Mouse (Mus musculus) embryo, embryonic 11 days (tissue): ENCODE data around the gene Lrrc4.

Experiments
- DNase-seq: peaks from one replicate; pipeline ENCODE4 v3.0.0-alpha.2; 2015

The Lrrc4 gene

DNA sequence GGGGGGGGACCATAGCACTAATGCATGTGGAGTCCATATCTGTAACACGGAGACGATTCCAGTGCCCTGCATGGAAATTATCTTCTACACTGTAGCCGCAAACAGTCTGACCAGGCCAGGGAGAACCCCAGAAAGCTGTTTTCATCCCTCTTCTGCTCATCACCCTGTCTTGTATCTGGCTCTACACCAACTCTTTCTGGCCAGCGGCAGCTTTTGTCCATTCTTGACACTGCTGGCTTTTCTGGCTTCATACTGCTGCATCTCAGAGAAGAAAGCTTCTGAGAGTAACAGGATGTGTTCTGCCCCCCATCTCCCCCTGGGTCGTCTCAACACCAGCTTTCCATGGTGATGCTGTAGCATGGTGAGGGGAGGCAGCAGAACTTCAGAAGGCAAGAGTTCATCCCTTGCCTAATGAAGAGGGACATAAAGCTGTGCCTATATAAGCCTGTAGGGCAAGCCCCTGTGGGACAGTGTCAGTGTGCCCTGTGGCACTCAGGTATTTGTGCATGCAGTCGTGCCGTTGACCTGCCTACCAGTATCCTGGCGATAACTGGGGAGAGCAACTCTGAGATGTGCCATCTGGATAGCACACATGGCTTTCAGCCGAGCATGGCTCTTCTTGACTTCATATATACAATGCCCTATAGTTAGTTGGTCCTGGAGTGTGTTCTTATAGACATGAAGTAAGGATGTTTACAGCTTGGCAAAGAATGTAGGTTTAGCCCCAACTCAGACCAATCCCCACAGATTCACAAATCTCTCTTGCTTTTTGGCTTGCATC lies 111.0 kb downstream of the Lrrc4 start:
- no peak for DNase-seq

DNA sequence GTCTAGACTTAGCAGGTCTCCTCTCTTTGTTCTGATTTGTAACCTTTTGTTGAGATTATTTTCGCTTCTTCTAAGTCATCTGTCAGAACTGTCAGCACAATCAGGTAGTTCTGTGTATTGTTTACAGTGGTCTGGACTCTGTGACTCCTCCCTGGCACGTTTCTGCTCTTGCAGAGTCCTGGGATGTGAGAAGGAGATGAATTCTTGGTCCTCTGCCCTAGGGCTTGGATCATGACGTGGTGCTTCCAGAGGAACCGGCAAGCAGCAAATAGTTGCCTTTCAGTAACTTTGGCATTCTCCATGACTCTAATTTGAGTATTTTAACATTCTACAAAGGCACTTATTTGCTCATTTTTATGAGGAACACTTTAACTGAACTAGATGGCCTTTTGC lies 113.7 kb downstream of the Lrrc4 start:
- DNase-seq = no peak

DNA sequence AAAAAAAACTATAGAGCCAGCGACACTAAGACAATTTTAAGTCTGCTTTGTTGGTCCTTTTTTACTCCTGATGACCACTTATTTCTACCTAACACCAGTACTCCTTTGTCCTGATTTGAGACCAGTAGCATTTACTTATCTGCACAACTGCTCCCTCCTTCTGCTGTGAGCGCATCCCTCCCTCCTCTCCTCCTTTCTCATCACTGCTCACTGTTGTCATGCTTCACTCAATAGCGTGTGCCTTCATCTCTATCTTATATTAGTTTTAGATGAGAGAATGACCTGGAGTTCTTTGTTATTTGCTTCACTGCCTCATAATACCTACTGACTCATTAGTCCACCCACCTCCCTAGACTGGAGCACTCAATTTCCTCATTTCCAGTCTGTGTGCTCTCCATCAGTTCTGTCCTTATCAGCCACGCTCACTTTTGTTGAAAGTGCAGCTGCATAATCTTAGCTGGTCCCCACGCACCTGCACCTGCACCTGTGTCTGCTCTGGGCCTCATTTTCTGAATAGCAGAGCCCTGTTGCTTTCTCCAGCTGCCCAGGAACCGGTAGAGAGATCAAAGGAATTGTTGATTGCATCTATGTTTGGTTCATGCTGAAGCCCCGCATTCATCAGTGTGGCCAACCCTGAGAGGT lies 114.2 kb downstream of the Lrrc4 start:
- DNase-seq = no peak

DNA sequence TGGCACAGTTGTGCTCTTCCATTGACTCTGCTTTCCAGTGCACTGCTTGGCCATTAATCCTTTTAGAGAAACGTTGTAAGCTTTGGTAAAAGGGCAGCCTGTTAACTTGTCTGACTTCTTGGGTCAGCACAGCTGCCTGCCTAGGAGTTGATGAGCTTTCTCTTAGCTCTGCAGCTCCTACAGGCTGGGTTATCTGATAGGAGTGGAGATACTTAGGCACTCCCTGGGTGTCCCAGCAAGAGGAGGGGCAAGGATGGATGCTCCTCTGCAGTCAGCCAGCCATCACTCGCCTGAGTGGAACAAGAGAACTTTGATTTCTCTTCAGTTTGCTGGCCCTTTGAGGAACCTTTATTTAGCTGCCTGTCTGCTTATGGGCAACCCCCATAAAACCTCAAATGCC lies 121.5 kb downstream of the Lrrc4 start:
- no peak for DNase-seq

DNA sequence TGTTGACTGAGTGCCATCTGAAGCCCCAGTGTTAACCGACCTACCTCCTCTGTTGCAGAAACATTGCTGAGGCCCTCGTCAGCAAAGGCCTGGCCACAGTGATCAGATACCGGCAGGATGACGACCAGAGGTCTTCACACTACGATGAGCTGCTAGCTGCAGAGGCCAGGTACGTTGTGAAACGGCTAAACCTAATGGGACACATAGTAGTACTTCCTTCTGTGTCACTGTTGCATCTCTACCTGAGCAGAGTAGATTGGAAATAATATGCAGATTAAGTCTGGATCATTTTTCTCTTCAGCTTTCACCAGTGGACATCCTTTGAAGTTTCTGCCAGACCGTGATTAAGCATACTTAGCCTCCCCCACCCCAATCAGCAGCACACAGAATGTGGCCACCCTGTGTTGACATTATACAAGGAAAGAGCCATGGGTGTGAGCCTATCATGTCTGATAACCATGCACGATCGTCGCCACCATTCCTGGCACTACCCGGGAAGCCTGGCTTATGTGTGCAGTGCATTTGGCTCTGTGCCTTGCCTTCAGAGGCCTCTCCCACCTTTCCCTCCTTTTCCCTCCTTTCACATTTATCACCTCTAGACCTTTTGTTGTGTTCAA lies 124.5 kb downstream of the Lrrc4 start:
- DNase-seq = no peak

DNA sequence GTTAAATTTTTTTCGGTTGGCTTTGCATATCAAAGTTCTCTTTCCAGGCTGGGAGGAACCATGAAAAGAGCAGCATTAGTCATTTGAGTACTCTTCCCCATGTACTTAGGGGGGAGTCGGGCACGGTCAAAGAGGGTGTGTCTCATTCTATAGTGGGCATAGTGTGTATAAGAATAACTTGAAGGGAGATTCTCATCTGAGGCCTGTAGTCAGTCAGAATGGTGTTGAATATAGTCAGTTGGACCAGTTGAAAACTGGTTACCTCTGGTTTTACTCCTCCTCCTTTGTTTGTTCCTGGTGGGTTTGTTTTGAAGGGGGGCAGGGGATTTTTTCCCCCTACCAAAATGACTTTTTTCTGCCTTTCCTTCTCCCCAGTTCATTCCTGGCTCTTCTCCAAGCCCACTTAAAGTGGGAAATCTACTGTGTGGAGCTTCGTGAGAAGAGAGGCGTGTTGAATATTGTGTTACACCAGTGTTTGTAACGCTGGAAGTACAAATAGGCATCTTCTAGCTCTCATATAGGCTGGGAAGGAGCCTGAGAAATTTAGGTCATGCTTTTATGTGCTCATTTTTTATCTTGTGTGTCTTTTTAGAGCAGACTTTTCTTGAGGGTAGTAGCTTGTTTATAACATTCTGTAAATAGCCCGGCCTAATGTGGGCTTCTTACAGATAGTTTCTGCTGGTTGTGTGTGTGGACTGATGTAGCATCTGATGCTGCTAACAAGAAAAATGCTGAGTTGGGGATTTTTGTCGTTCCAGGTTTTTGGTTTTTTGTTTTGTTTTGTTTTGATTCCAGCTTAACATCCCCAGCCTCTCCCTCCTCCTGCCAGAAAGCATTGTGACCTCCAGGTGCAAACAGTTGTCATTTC lies 125.2 kb downstream of the Lrrc4 start:
- no peak for DNase-seq

DNA sequence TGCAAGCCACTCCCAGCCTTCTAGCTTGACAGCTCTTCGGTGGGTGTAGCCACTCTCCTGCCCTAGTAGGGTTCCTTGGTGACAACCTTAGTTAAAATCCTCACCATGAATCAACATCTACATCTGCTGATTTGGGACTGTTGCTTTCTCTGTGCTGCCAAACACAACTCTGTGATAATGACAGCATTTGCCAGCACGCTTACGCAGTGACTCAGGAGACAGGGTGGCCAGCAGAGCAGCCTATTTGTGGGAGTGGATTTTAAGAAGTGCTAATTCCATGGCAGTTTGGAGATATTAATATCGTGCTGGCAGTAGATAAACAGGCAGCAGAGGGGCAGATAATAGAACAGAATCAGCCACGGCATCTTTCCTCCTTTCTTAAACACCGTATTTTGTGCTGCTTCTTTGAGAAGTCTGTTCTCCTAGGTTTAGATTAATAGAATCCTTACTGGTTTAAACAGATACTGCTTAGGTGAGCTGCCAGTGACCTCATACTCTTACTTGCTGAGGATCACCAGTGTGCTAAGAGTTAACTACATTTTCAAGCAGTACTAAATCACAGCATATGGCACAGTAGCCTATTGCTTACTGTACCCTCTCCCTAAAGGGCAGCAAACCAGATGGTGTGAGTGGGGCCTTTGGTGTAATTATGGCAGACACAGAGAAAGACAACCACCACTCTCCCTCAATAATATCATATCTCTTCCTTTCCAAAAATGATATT lies 126.0 kb downstream of the Lrrc4 start:
- no peak for DNase-seq

DNA sequence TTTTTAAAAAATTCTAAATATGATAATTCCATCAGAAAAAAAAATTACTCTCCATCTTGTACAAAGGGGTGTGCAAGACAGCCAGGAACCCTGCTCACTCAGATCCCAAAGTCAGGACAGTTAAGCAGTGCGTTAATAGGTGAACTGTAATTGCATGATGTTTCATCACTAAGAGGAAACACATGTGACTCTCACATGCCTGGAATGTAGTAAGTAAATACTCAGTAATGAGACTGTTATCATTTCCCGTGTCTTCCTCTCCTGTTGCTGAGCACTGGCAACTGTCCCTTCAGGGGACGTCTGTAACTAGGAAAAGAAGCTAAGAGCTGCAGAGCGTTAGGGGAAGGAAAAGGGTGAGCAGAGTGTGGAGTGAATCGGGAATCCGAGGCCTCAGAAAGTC lies 126.9 kb downstream of the Lrrc4 start:
- DNase-seq = no peak

DNA sequence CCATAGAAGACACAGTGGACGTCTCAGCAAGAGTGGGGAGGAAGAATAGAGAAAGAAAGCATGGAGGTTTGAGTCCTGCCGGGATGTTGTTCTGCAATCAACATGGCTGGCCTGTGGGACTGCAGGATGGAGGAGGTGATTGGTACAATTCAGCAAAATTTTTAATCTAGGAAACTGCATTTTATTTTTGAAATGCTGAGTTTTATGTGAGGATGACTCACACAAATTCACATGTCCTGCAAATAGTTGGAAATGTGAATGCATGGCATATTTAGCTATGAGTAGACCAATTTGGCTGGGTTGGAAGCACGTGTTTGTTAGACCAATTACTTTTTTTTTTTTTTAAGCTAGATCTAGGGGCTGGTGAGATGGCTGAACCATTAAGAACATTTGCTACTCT lies 134.3 kb downstream of the Lrrc4 start:
- DNase-seq = no peak

DNA sequence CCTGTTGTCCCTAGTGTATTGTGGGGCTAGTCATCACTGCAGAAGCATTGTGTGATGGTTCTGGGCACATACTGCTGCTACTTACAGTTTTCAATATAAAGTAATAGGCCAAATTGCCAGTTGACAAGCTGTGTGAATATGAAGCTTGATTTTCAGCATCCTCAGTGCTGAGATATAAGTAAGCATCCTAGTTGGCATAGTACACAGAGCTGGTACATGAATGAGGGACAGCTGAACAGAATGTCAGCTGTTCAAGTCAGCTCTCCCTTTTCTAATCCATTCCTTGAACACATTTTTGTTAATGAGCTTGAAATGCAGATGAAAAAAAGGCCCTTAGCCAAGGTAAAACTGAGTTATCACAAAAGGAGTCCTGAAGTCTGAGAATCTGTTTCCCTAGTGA lies 138.9 kb downstream of the Lrrc4 start:
- no peak for DNase-seq

DNA sequence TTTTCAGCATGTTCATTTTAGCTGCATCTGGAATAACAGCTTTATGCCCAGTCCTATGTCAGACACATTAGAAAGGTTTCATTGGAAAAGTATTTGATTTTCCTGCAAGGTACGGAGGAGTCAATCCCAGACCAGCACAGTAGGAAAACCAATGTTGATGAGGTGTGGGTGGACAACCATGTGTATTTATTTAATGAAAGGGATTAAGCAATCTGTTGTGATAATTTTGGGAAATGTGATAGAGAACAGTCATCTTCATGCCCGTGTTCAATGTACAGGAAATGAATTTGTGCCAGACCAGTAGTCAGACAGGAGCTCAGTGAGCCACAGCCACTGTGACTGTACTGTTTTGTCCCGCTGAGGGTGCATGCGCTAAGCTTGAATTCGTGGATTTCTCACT lies 143.8 kb downstream of the Lrrc4 start:
- no peak for DNase-seq

DNA sequence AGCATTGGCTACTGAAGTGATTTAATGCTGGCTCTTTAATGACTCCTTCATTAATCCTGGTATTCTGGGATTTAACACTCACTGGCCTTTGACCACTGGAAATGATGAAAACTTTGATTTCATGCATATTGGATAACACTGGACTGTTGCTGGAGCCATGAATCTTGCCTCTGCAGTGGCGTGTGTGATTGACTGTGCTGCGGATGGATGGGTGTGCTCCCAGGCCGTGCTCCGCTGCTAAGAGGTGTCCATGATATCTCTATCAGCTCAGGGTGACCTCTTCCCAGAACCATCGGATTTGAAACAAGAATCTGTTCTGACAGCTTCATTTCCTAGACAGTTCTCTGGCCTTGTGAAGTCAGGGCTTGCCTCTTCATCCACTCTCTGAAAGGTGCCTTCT lies 145.8 kb downstream of the Lrrc4 start:
- DNase-seq = no peak

DNA sequence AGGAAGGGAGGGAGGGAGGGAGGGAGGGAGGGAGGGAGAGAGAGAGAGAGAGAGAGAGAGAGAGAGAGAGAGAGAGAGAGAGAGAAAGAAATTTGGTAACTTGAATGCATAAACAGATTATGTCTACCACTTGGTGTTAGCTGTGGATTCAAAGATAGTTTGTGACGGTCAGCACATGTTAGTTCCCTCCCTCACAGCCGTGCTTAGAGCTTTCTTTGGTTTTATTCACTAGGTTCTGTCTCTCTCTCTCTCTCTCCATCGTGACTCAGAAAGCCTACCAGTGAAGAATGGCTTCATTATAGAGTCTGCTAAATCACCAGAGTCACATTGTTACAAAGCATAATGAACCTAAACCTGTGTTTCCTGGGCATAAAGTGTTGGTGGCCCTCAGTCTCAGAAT lies 146.5 kb downstream of the Lrrc4 start:
- no peak for DNase-seq

DNA sequence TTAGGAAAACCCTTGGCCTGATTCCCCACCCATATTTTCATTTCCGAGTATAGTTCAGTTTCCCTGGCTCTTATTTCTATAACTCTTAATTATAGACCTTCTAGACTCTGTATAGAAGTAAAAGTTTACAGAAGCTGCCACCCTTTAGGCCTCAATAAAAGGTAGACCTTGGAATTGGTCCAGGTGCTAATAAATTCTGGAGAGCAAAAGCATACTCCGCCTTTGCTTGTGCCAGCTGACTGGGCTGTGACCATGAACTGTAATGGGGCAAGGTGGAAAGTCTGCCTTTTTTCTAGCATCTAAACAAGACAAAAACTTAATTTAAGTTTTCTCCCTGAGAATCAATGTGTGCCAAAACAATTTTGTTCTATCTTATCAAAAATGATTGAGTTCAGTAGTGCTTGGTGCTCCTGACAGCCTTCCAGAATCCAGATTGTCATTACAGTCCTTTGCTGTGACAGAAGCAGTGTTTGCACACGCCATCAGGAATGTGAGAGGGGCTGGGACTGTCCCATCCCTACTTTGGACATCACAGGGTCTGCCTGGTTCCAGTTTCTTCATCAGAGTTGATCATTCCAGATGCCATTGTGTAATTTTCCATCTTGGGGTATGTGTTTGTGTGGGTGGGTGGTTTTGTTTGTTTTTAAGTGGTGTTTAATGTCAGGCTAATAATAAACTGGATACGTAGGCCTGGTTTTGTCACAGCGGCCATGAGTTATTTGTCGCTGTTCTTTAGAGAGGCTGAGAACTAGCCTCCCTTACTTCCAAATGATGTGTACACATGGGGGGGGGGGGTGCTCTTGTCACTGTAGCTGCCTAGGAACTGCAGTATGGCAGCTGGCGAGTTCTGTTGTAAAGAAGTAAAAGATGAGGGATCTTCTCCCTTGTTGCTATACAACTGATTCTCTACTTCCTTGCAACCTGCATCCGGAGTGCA lies 149.8 kb downstream of the Lrrc4 start:
- DNase-seq = no peak

DNA sequence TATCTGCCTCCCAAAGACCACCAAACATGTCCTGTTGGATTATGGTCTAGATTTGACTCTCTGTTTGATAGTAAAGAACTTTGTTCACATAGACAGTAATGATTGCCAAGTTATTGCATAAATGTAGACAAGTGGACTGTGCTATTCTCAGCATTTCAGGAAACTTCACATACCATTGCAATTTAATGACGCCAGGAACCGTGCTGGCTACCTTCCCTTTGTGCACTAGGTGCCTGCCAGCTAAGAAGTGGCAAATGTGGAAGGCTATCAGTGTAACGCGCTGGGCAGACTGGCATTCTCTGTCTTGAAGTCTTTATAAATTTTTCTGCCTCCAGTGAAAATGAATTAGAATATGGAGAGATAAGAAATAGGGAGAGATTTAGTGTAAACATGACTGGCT lies 151.0 kb downstream of the Lrrc4 start:
- no peak for DNase-seq

DNA sequence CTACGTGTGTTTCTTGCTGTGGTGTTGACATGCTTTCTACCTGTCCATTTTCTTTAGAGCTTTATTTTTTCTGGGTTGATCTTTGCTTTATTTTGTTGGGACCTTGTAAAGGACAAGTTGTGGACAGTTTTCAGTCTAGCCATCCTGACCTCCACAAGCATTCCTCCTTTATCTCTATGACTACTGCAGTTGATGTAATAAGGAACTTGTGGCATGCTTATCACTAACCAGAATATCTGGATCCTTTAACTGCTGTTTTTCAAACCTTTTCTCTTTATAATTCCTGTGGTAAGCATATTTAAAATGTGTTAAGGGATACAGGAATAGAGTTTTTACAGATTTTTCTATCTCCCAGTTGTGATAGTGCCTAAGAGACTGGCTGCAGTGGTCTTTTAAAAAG lies 152.7 kb downstream of the Lrrc4 start:
- no peak for DNase-seq

DNA sequence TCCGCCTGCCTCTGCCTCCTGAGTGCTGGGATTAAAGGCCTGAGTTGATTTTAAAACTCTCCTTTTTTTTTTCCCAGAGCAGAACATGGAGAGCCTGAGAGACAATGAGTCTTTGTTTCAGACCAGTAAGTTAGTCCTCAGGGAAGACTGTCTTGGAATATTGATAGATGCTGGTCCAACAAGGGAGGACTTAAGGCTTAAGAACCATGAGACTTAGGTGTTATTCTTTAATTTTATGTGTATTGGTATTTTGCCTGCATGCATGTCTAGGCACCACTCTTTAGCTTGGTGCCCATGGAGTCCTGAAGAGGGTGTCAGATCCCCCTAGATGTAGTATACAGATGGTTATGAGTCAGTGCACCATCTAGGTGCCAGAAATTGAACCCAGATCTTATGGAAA lies 156.9 kb downstream of the Lrrc4 start:
- DNase-seq = no peak

DNA sequence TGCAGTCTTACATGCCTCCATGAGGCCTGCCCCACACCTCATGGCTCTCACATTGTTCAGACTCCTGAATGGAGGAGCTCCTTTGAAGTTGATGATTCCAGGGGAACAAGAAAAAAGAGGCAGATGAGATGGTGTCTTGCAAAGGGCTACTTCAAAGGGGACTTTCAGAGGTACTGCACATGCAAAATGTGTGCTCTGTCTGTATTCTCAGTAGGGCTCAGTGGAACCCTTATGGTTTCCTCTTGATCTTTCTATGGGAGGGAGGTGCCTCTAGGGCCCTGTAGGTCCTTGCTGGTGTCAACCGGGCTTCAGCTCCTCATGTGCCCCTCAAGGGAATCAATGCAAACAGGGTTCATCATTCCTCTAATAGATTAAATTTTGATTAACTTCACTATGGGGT lies 159.2 kb downstream of the Lrrc4 start:
- no peak for DNase-seq

DNA sequence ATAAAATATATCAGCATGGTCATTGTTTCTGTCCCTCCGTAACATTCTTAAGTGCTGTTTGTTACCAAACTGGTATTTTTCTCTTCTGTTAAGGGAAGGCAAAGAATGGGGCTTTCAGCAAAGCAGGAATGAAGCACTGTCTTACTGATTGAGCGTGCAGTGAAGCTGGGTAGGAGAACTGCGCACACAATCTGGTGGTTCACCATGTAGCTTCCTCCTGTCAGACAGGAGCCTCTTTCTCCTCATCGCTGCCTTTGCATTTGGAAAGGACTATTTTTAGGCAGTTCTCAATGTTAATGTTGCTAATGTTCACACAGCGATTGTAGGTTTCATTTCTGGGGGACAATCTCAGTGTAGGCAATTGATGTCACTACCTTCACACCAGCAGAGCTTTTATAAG lies 162.3 kb downstream of the Lrrc4 start:
- DNase-seq = no peak

DNA sequence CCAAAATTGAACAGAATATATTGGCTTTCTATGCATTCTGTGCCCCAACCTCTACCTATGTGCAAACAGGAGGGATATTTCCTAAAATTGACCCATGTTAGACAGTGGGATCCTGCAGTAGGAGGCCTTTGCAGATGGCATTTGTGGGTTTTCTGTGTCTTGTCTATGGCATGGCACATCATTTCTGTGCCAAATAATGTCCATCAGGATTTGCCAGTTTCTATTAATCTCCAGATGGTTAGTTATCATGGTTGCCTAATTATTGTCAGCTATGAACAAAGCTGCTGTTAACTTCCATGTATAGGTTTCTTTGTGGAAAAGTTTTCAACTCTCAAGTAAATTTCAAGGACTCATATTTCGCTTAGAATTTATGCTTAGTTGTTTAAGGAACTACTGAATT lies 164.0 kb downstream of the Lrrc4 start:
- DNase-seq = no peak

DNA sequence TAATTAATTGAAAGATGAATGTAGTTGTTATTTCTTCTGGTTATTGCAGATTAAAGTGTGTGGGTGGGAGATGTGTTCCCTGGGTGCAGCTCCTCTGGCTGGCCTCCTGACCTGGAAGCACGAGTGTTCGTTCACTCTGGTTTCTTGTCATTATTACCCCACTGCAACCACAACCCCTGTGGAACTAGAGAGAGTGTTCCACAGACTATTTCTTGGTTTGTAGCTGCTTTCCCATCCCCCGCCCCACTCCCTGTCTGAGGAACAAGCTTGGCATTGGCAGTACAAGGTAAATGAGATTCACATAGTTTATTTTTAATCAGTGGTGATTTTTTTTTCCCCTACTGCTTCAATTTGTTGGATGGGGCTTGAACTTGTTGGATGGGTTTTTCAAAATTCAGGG lies 166.8 kb downstream of the Lrrc4 start:
- no peak for DNase-seq

DNA sequence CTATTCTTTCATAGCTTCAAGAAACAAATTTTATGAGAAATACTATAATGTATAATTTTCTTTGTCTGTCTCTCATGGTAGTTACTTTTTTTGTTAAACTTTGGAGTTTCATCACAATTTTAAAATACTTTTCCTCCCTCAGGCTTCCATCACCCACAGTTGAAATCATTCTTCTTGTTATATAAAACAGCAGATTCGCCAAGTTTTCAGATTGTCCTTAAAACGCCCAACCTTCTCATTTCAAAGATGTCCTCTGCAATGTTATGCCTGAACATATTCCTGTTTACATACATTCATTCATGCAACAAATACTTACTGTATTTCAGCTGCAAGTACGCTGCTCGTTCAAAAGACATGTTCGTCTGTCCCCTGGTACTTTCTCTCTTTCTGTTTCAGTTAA lies 167.9 kb downstream of the Lrrc4 start:
- no peak for DNase-seq
